Mouse (Mus musculus) G1E (cell line): ENCODE measurements around the gene 2310034C09Rik.
"Not testable (repeated sequence)": the region's sequence is repeated elsewhere in the genome, so short reads cannot be mapped to it uniquely, and the experiment has no call there.

Experiments
- CTCF ChIP-seq: IDR thresholded peaks from 2 replicates; pipeline ENCODE4 v1.5.1; 2012; ENCODE audit warnings: low read depth, low read length, inconsistent platforms, mixed read lengths
- TAL1 ChIP-seq: conservative IDR thresholded peaks from 2 replicates; pipeline ENCODE4 v1.6.1; 2012; ENCODE audit warnings: low read depth, low read length, inconsistent platforms, mixed read lengths

GRCm38 (mm10) chr16:88758547-88758946 lies at the start of gene 2310034C09Rik:
- not testable (repeated sequence) for TF ChIP-seq CTCF, TAL1
